Mouse (Mus musculus) left cerebral cortex, postnatal 36 days (tissue): ENCODE data around the gene Rab12. TPM values are rescaled to one million over a fixed set of nuclear protein-coding genes. Genes with fewer than 3 reads are reported as not detected.
A peak's percentile ranks its signal among the peaks of the same experiment; 100 is the strongest.
"Not testable (repeated sequence)": the region's sequence is repeated elsewhere in the genome, so short reads cannot be mapped to it uniquely, and the experiment has no call there.

ENCODE experiments used
- DNase-seq, 2 experiments: peaks; one replicate each; pipeline ENCODE4 v3.0.0; 2021 to 2022; ENCODE audit warnings: low spot score in 2 of 2, mixed read lengths in 1 of 2
- intact Hi-C: fragments of 180-260 bp; cut with DNase I; formaldehyde crosslinking; loops from one replicate; pipeline ENCODE4 v1.15.1; 2025
- total RNA-seq, 2 experiments: library from RNA; stranded (reverse); gene quantifications; 2 replicates each; pipeline ENCODE4 v1.2.3; 2021

Gene Rab12
- 100 to 1,000 TPM; 119 to 121 TPM for total RNA-seq

- intact Hi-C loops: no loop called here
- DNase-seq: peak; percentile 83 to 87
These were observed at the start of gene Rab12 for GRCm38 (mm10) chr17:66519554-66520553. Gene Rab12, minus strand, starts transcription at chr17:66519729.

- intact Hi-C loops: no loop called here
These were observed 44.7 kb upstream of the Rab12 start for GRCm38 (mm10) chr17:66564213-66564612.

GRCm38 (mm10) chr17:66563551-66563950 lies 44.0 kb upstream of the Rab12 start:
- intact Hi-C loops: no loop called here
- DNase-seq: no peak

More at GRCm38 (mm10) chr17:66564213-66564612, 44.7 kb upstream of the Rab12 start:
- DNase-seq: peak; percentile 16 to 17

- DNase-seq: no peak
- intact Hi-C loops: no loop called here
These were observed 41.9 kb upstream of the Rab12 start for GRCm38 (mm10) chr17:66561380-66561779.

- intact Hi-C loops: no loop called here
- DNase-seq: no peak
These were observed 39.1 kb upstream of the Rab12 start for GRCm38 (mm10) chr17:66558404-66559317.

GRCm38 (mm10) chr17:66552690-66553089 lies 33.2 kb upstream of the Rab12 start:
- DNase-seq: no peak
- intact Hi-C loops: no loop called here

- DNase-seq: no peak
- intact Hi-C loops: no loop called here
These were observed 31.0 kb upstream of the Rab12 start for GRCm38 (mm10) chr17:66550486-66550885.

- no peak for DNase-seq
- intact Hi-C loops: no loop called here
These were observed 12.8 kb upstream of the Rab12 start for GRCm38 (mm10) chr17:66532285-66532684.

- DNase-seq: no peak
- intact Hi-C loops: no loop called here
These were observed 3.9 kb upstream of the Rab12 start for GRCm38 (mm10) chr17:66523396-66523795.

GRCm38 (mm10) chr17:66522631-66523030 lies 3.1 kb upstream of the Rab12 start:
- DNase-seq, intact Hi-C loops: not testable (repeated sequence)

GRCm38 (mm10) chr17:66518877-66519553 lies 514 bp downstream of the Rab12 start:
- DNase-seq: no peak
- intact Hi-C loops: no loop called here

GRCm38 (mm10) chr17:66516953-66517352 lies 2.6 kb downstream of the Rab12 start:
- intact Hi-C loops: no loop called here
- DNase-seq: no peak

- intact Hi-C loops: no loop called here
- DNase-seq: no peak
These were observed 5.1 kb downstream of the Rab12 start for GRCm38 (mm10) chr17:66514288-66514995.

GRCm38 (mm10) chr17:66512202-66512956 lies 7.2 kb downstream of the Rab12 start:
- no peak for DNase-seq
- intact Hi-C loops: no loop called here

- intact Hi-C loops: no loop called here
- DNase-seq: no peak
These were observed 9.3 kb downstream of the Rab12 start for GRCm38 (mm10) chr17:66510221-66510683.

GRCm38 (mm10) chr17:66507049-66507954 lies 12.2 kb downstream of the Rab12 start:
- no peak for DNase-seq
- intact Hi-C loops: no loop called here

- intact Hi-C loops: no loop called here
- DNase-seq: no peak
These were observed 14.6 kb downstream of the Rab12 start for GRCm38 (mm10) chr17:66504964-66505363.
